Mouse (Mus musculus): ENCODE measurements around the gene Acap2. TPM values are rescaled to one million over a fixed set of nuclear protein-coding genes. Genes with fewer than 3 reads are reported as not detected.

The Acap2 gene
- total RNA-seq, 4 experiments from 2014 or later = 117 to 144 (median 132) TPM

DNA sequence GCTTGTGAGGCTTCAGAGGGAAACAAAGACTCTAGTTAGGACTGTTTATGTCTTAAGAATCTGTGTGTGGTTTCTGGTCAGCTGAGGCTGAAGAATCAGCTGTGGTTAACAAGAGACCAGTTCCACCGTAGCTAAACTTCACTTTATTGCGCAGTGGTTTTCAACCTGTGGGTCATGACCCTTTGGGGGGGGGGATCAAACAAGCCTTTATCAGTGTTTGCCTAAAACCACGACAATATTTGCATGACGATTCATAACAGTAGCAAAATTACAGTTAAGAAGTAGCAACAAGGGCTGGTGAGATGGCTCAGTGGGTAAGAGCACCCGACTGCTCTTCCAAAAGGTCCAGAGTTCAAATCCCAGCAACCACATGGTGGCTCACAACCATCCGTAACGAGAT, 4.7 kb upstream of the Acap2 start:
- no peak for DNase-seq (ENCODE audit: low spot score in 2 of 2)

DNA sequence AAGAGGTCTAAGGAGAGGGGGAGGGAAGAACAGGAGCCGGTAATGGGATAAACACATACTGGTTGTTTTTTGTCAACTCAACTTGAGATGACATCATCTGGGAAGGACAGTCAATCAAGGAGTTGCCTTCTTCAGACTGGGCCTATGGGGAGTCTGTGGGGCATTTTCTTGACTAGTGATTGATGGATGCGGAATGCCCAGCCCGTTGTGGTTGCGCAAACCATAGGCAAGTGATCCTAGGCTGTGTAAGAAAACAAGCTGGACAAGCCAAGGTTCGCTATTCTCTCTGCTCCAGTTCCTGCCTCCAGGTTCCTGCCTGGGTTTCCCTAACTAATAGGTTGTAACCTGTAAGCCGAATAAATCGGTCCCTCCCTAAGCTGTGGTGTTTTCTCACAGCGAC, 4.1 kb upstream of the Acap2 start:
- no peak for DNase-seq (ENCODE audit: low spot score in 2 of 2)

DNA sequence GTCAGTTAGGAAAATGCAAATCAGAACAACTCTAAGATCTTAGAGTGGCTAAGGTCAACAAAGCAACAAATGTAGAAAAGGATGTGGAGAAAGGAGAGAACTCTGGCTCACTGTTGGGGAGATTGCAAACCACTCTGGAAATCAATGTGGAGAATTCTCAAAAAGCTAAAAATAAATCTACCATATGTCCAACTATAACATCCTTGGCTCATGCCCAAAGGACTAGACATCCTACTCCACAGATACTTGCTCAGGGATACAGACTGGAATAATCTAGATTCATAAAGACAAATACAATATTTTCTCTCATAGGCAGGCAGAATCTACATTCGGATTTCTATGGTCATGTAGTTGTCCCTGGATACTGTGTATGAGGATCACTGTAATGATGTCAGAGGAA, 3.2 kb upstream of the Acap2 start:
- DNase-seq (ENCODE audit: low spot score in 2 of 2) = no peak

DNA sequence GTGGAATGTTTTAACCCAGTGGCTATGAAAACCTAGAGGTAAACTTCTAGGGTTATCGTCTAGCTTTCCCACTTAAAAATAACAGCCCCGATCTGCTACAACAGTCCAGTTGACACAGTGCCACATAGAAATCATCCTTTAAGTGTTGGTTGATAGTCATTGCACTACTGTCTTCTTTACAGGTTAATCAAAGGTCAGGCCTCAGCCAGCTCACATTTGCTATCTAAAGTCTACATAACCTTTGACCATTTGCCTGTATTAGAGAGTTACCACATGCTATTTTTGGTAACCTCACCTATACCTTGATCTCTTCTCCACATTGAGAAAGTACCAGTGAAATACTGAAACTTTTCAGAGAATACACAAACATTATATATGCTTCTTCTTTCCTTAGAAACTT, 659 bp upstream of the Acap2 start:
- DNase-seq (ENCODE audit: low spot score in 2 of 2) = no peak

DNA sequence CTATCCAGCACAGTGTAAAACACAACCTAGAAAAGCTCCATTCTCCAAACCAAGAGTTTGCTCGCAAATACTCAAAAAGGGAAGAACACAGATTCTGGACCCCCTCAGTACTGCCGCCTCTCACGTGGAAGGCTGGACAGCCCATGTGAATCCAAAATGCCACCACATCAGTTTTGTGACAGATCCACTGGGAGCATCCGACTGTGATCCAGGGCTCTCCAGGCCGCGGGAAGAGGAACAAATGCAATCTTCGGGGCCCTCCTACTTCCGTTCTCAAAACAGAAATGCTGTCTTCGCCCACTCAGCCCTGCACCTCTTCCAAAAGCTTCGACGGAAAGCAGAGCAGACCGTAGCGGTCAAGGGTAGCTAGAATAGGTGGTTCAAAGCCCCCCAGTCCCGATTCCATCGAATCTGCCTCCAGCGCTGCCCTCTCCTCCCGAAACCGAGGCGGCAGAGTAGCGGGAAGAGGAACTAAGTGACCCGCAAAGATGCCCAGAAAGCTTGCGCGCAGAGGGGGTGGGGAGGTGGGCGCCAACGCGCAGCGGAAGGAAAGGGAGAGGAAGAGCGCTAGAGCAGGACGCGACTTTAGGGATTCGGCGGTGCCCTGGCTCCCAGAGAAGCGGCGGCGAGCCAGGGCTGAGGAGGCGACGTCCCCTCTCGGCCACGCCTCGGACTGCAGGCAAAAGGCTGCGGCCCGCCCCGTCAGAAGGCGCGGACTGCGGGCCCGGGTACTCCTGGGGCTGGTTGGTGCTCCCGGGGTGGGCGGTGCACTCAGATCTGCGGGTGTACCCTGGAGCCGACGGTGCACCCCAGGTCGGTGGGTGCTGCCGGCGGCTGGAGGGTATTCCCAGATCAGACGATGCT, 887 bp downstream of the Acap2 start:
- peak; percentile 61 to 67 for DNase-seq (ENCODE audit: low spot score in 2 of 2)

DNA sequence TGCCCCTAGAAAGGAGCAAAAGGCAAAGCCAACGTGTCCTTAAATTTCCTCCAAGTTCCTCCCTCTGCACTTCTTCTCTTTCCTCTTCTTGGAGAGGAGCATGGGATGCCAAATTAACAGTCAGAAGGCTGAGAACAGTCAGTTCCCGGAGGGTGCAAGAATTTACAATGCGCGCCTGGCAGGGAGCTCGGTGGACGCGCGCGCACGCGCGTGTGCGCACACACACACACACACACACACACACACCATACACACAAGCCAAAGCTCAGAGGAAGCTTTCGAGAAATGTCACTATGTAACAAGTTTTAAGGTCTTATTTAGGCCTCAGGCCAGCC, 1.5 kb downstream of the Acap2 start:
- DNase-seq (ENCODE audit: low spot score in 2 of 2) = peak in 1 of 2 experiments; percentile 54

DNA sequence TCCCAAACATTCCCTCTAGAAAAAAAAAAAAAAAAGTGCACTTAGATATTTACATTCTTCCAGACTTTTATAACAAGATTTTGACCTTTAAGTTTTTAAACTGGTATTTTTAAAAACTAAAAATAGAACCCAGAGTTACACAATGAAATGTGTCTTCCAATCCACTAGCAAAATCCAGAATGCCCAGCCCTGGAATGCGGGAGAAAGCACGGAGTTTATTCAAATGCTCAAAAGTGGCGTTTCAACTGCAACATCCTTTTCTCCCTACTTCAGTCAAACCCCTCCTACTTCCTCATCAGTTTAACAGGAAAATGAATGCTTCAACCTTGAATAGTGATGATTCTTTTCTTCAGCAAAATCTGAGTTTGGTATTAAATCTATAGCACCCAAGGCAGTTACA, 4.1 kb downstream of the Acap2 start:
- no peak for DNase-seq (ENCODE audit: low spot score in 2 of 2)

DNA sequence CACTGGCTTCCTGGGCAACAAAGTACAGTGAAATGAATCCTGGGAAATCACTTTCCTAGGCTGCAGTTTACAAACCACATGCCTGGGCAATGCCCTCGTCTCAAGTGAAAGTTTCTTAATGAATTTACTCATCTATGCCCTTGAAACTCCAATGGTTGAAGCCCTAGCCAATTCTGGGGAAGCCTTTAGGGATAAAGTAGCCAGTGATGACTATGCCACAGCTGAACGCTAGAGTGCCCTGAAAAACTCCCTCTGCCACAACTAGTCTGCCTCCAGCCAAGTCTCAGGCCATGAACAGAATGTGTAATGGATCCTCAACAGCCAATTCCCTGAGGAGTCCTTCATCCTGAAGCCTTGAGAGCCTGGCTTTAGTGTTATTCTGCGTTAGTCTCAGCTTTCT, 8.5 kb downstream of the Acap2 start:
- DNase-seq (ENCODE audit: low spot score in 2 of 2) = no peak

DNA sequence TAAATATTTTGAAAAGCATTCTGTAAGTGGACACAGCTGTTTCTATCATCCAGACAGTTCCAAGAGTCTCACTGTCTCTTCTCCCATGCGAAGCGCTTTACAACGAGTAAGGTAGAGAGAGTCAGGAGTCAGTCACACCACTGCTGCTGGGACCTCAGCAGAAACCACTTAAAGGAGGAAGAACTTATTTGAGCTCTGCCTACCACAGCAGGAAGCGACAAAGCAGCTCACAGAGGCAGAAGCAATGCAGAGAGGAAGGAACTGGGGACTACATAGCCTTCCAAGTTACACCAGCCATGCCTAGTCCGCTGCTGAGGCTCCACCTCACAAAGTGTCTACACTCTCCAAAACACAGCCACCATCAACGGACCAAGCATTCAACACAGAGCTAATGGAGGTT, 9.2 kb downstream of the Acap2 start:
- DNase-seq (ENCODE audit: low spot score in 2 of 2) = no peak

DNA sequence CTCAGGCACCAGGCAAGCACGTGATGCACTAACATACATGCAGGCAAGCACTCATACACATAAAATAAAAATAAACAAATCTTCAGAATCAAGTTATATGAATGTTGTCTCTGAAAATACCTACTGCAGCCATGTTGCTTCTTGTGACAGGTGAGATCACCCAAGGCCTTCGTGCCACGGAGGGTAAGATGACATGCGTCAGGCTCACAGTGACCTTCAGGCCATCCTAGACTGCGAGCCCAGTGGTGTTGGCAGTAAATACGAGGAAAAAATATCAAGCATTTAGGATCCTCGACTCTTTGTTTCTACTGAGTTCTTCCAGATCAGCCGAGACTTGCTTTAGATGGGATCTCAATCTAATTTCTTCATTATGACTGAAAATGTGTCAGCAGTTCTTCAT, 10.6 kb downstream of the Acap2 start:
- no peak for DNase-seq (ENCODE audit: low spot score in 2 of 2)

DNA sequence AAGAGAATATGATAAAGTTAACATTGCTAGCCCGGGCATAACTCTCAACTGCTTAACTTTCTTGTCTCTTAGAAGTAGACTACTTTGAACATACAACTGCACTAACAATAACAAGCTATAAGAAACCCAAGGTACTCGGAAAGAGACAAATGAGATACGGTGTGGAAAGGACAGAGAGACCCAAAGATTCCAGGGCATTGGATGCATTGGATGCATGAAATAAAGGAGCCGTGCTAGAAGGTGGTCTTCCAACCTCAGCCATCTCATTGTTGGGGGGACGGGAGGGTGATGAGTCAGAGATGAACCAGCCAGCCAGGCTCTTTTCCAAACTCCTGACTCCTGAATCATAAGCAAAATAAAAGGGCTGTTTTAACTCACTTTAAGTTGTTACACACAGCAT, 11.8 kb downstream of the Acap2 start:
- no peak for DNase-seq (ENCODE audit: low spot score in 2 of 2)

DNA sequence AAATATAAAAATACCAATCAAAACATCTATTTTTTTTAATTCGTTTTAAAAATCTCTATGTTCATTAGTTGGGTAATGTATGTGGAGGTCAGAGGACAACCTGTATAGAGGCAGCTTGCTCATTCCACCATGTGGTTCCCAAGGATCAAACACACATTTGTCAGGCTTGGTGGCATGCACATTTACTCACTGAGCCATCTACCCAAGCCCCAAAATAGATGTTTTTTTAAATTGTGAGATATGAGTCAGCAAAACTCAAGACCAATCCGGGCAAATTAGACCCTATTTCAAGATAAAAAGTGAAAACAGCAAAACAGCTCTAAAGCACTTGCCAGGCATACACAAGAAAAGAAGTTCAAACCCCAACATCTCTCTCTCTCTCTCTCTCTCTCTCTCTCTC, 12.2 kb downstream of the Acap2 start:
- no peak for DNase-seq (ENCODE audit: low spot score in 2 of 2)

DNA sequence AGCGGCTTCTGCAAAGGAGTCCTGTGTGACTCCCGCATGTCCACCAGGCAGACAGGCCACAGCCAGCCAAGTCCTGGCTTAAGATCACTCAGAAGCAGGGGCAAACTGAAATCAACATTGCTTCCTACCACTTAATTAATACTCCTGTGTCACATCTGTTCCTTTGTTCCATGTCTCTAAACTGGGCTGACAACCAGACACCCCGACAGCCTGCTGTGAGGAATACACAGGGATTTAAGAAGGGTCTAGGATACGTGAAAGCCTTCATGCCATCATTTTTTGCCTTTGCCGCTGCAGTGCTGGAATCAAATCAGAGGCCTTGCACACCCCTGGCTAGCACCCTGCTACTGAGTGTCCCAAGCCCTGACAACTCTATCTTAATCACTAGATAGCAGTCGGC, 12.8 kb downstream of the Acap2 start:
- DNase-seq (ENCODE audit: low spot score in 2 of 2) = no peak

DNA sequence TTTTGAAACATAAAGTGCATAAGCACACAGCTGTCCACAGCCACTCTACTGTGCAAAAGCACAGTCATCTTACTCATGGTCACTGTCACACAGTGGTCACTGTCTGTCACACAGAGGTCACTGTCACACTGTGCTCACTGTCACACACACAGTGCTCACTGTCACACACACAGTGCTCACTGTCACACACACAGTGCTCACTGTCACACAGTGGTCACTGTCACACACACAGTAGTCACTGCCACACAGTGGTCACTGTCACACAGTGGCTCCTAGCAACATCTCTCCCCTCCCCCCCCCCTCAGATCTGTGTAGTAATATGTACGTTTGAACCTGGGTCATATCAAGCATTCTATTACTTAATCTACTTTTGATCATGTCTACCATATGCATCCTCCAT, 13.9 kb downstream of the Acap2 start:
- DNase-seq (ENCODE audit: low spot score in 2 of 2) = no peak

DNA sequence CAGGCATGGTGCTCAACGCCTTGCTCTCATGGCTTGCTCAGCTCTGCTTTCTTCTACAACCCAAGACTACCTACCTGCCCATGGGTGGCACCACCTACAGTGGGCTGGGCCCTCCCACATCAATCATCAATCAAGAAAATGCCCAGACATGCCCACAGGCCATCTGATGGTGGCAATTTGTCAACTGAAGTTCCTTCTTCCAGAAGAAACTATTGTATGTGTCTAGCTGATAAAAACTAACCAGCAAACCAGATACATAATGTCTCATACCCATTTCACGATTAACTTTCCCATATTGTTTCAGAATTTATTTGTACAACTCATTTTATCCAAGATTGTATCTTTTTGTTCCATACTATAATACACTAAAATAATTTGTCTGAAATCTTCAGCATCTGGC, 15.3 kb downstream of the Acap2 start:
- no peak for DNase-seq (ENCODE audit: low spot score in 2 of 2)

DNA sequence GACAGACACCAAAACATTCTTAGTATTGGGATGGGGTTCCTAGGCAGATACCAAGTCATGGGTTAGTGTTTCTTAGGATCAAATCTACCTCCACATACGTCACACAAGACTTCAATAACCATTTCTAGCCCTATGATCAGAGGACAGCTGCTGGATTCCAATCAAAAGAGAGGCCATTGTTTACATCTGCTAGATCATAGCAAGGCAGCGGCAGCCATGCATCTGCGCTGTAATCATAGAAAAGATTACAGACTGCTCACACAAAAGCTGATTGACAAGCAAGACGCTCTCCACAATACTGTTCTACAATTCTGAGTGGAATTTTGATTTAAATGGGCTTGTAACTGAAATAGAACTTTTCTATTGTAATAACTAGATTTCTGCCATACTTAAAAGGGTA, 16.3 kb downstream of the Acap2 start:
- no peak for DNase-seq (ENCODE audit: low spot score in 2 of 2)

DNA sequence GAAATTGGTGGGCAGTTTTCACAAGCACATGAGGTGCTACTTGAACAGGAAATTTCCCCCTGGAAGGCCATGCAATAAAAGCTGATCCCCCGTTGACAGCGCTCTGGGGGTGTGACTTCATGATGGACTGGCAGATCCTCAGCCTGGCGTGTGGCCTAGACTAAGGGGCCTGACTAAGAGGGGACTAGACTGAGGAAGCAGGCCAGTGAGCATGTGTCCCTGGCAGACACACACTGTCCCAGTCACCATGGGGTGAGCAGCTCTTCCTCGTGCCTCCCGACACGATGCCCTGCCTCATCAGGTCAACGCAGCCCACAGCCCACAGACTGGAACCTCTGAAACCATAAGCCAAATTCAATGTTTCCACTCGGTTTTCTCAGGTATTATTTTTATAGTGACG, 18.5 kb downstream of the Acap2 start:
- no peak for DNase-seq (ENCODE audit: low spot score in 2 of 2)

DNA sequence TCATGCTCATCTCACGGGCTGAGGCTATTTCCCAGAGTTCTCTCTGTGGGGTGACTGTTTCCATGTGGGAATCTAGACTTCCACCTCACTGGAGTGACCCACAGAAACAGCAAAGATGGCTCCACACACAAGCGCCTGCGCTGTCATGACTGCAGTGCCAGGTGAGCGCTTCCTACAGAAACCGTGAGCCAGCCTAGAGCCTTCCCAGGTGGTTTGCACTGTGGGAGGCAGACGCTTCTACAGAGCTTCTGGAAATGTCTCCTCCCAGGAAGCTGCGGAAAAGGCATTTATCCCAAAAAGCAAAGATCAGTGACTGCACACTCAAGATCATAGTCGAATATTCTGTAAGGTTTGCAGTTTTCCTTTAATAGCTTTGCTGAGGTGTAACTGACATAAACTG, 20.2 kb downstream of the Acap2 start:
- no peak for DNase-seq (ENCODE audit: low spot score in 2 of 2)

DNA sequence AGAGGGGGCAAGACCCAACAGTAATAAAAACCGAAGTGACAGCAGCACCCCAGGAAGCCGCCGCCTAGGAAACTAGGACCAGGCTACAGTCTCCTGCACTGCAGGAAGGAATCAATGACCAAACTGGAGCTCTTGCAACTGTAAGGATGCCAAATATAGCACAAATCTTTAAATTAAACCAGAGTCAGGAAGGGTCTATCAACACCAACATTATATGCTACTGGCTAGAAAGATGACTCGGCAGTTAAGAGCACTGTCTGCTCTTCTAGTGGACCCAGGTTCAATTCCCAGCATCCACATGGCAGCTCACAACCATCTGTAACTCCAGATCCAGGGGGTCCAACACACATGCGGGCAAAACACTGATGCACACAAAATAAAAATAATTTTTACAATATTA, 21.7 kb downstream of the Acap2 start:
- no peak for DNase-seq (ENCODE audit: low spot score in 2 of 2)

DNA sequence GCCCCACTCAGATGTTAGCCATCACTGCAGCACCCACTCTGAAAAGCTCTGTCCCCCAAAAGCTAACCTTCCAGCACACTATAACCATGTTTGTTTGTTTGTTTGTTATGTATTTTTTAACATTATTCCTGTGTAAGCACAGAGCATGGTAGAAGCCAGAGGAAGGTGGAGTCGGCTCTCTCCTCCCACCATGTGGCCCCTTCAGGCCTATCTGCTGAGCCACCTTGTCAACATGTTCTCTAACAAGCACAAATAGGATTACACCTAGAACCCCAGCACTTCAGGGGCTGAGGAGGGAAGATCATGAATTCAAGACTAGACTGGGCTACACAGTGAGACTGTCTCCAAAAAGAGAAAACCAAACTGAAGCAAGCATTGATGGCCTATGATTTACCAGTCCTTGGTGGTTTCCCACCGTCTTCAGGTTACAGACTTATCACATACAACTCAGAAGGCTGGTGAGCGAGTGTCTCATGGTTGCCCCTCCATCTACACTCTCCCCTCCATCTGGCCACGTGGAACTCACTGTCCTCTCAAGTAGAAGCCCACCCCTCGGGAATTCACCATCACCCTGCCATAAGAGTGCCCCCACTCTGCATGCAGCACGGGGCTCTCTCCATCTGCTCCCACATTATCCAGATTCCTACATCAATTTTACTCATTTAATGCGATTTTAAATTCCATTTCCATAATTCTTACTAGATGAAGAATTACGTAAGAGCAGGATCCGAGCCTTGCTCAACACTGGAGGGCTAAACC, 26.0 kb downstream of the Acap2 start:
- no peak for DNase-seq (ENCODE audit: low spot score in 2 of 2)

DNA sequence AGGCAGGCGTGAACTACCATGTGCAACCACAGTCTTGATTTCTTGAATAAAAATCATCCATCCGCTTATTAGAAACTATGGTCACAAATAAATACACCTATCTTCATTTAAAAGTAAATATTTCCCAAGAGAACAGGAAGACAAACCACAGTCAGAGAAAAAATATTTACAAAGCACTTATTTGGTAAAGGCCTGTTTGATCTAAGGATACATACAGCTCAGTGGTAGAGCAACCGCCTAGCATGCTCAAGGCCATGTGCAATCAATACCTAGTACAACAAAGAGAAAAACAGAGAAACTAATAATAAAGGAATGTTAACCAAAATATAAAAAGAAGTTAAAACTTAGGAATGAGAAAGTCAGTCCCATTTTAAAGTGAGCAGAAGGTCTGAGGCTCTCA, 28.8 kb downstream of the Acap2 start:
- no peak for DNase-seq (ENCODE audit: low spot score in 2 of 2)

DNA sequence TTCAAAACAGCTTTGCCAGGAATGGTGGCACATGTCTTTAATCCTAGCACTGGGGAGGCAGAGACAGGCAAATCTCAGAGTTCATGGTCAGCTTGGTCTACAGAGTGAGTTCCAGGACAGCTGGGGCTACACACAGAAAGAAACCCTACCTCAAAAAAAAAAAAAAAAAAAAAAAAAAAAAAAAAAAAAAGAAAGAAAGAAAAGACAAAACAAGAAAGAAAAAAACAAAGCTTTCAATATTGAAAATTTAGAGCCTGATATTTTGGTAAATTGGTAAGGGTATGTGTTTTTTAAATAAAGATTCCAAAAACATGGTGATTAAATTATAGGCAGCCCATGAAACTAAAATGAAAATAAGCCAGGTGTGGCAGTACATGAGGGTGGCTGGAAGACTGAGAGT, 29.6 kb downstream of the Acap2 start:
- DNase-seq (ENCODE audit: low spot score in 2 of 2) = no peak

DNA sequence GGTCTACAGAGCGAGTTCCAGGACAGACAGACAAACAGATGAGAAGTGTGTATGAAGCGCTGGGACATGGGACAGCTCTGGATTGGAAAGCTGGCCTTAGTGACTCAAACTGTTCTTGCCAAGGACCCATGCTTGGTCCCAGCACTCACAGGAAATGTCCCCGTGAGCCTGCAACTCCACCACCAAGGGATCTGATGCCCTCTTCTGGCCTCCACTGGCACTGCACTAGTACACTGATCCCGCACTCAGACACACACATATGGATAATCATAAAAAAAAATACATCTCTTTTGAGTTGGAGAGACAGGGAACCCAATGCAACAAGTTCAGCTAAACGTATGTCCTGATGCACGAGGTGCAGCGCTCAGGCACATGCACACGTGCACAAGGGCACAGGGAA, 30.7 kb downstream of the Acap2 start:
- DNase-seq (ENCODE audit: low spot score in 2 of 2) = no peak
